Mouse (Mus musculus): ENCODE data around the gene Asxl1.
A peak's percentile ranks its signal among the peaks of the same experiment; 100 is the strongest.

The Asxl1 gene

DNA sequence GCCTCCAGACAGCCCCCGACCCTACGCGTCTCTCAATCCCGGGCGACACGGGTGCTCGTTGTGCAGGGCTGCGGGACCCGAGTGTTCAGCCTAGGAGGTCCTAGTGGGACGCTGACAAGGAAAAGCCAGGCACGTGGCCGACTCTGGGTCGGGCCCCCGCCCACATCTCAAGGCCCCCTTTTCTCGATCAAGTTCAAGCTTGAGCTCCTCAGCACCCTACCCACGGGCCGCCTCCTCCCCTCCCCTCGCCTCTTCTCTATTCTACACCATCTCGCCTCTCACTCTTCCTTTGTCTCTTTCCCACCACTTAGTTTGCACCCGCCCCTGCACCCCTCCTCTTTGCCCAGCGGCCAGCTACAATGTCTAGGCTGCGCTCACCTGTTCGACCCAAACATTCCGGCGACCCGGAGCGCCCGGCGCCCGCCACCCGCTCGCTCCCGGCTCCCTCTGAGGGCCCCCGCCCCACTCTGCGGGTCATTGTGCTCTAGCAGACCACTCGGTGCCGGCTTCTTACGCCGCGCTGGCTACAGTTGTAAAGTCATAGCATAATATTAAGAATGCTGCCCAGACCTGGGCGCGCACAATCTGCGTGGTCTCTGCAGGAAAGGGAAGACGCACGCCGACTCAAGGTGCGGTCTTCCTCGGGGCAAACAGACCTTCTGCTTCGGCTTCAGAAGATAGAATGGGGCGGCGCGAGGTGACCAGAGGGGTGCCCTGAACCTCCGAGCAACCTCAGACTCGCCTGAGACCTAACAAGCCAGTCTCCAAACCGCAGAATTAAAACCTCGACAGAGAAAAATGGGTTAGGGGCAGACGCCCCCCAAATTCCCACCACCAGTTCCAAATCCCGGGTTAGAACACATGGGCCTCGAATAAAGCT, 99.7 kb downstream of the Asxl1 start:
- DNase-seq = peak; percentile 48

DNA sequence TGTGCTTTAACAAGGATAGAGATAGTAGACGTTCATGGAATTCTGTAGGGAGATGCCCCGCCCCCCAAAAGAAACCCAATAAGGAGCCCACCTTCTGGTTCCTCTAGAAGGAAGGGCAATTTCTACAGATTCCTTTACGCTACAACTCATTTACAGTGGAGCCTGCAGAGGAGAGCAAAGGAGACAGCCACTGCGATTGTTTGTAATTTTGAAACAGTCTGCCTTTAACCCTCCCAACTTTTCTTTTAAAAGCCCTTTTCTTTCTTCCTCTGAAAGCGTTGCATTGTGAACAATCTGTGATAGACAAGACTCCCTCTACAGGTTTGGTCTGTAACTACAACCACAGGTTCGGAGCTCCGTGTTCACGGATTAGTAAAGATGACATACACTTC, 100.4 kb downstream of the Asxl1 start:
- DNase-seq = peak; percentile 77

DNA sequence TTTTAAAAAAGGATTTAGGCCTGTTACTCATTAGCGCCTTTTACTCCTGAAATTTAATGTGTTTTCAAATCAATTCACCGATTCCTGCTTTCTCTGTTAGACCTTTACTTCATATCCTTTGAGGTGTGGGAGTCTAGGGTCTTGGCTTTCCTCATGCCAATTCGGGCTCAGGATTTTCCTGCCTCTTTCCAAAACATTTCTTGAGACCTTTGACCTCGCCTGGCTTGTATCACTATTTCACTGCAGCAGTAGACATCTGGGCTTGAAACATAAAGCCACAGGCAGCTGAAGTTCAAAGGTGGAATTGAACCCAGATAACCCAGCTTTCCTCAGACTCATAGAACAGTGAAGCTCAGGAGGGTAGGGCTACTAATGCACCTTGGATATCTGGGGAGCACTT, 100.8 kb downstream of the Asxl1 start:
- DNase-seq = no peak

DNA sequence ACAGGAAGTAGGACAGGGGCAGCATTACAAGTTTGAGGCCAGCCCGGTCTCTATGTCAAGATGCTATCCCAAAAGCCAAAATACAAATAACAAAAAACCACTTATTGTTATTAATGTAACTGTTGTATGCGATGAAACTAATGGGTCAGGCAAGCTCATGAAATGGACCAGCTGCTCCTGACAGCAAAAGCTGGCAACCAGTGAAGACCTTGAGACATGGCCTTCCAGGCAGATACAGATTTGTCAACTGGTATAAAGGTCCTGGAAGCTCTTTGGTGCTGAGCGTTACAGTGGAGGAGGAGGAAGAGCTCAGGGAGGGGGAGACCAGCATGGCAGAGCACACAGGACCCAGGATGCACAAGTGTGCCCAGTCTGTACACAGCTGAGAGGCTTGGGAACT, 102.1 kb downstream of the Asxl1 start:
- DNase-seq = no peak

DNA sequence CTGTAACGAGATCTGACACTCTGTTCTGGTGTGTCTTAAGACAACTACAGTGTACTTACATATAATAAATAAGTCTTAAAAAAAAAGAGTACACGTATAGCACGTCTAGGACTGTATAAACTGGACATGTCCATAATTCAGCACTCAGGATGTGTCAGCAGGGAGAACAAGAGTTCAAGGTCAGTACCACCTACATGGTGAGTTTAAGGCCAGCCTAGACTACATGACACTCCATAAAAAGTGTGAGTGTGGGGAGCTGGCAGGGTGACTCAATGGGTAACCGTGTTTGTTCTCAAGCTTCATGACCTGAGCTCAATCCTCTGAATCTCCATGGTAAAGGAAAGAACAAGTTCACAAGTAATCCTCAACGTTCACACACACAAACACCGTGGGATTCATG, 102.9 kb downstream of the Asxl1 start:
- no peak for DNase-seq

Data from kidney, postnatal 14 days (tissue).